Mouse (Mus musculus) cerebellum, adult 2 months (tissue): ENCODE measurements around the gene Abi1.

Experiments
- CTCF ChIP-seq: fragments of 200-500 bp; IDR thresholded peaks from 2 replicates; pipeline ENCODE4 v1.5.1; 2011; ENCODE audit warnings: low read depth, mild to moderate bottlenecking, control low read depth, low read length, moderate library complexity, borderline replicate concordance; ENCODE audit not compliant: insufficient read depth
- POLR2A ChIP-seq: fragments of 200-500 bp; IDR thresholded peaks from 2 replicates; pipeline ENCODE4 v1.6.1; 2011; ENCODE audit warnings: low read length, control low read depth, borderline replicate concordance; ENCODE audit not compliant: insufficient read depth

DNA sequence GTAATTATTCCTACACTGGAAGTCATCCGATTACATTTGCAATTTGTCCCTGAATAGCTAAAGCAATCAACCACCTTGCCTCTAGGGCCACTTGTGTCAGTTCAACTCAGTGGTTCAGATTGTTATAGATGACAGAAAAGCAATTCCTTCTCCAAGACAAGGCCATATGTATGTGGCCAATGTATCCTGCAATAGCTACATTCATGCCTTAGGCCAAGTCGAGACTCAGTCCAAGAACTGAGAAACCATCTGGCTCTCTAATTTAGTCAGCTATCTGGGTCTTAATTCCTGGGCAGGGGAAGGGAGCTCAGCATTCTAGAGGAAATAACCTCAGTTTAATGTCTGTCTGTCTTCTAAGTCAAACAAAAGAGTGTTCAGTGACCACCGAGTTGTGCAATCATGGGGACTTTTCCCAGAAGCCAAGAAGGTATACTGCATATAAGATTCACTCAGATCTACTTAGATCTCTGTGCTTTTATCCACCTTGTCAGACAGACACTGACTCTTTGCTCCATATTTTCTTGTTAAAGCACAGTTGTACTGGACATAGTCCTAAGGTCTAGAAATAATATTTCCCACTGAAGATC is 62.6 kb downstream of the Abi1 start:
- TF ChIP-seq POLR2A (no peak), CTCF (no peak)
